7 mouse cellular contexts compared by ENCODE assay signal in genomic region chr8:83773452-83773846, GRCm38 (mm10). TPM values are rescaled to one million over a fixed set of nuclear protein-coding genes. Genes with fewer than 3 reads are reported as not detected.
A peak's percentile ranks its signal among the peaks of the same experiment; 100 is the strongest.
DNase-seq lines count a peak whose midpoint lies in the region; ATAC-seq and TF ChIP-seq lines count a peak whose summit lies in the region.

No protein-coding gene starts in this region.

- H3K9me3 ChIP-seq in E14TG2a.4 (ENCODE audit: low read length) = no peaks in the 10 kb centered on the region
- H3K9me3 ChIP-seq in hindbrain, embryonic 11.5 days (ENCODE audit: control insufficient read depth, low read length) = no peaks in the 10 kb centered on the region
- no peaks in the 10 kb centered on the region for H3K9me3 ChIP-seq in lung, postnatal 0 days (ENCODE audit: low read length)

- DNase-seq in MEL-GATA-1-ER (ENCODE audit: extremely low read depth, low read depth) = peak; percentile 57
- DNase-seq in hindbrain, embryonic 11.5 days (ENCODE audit: low spot score) = no peak
- peak; percentile 50 for DNase-seq in lung, postnatal 0 days (ENCODE audit: low spot score)
- no peak for DNase-seq in testis, postnatal 14 days (ENCODE audit: low spot score)
- DNase-seq in testis, postnatal 10 days (ENCODE audit: low spot score) = no peak
- no peak for DNase-seq in cerebellum, adult 18-20 months

- TF ChIP-seq CTCF in E14TG2a.4 (conservative IDR thresholded peaks at IDR 0.05; ENCODE audit: low read length) = no peak
- no peak for TF ChIP-seq CTCF in lung, postnatal 0 days (IDR thresholded peaks at IDR 0.05)

- H3K4me3 ChIP-seq in E14TG2a.4 (replicated peaks; ENCODE audit: low read length) = peak overlapping the region; percentile 76
- no peak overlapping the region for H3K4me3 ChIP-seq in hindbrain, embryonic 11.5 days (ENCODE audit: low read depth, low read length)
- no peak overlapping the region for H3K4me3 ChIP-seq in lung, postnatal 0 days (ENCODE audit: low read depth, low read length)

- ATAC-seq in hindbrain, embryonic 11.5 days (ENCODE audit: low FRiP score) = no peak
- no peak for ATAC-seq in lung, postnatal 0 days

- 49% methylated on average over 6 of the region's 6 CpGs for WGBS in hindbrain, embryonic 11.5 days
- WGBS in lung, postnatal 0 days = 27% methylated on average over 6 of the region's 6 CpGs

- TF ChIP-seq EP300 in lung, postnatal 0 days (IDR thresholded peaks at IDR 0.05) = peak; percentile 79; the same call in 1 of the 2 replicates

- no peak overlapping the region for H3K9ac ChIP-seq in hindbrain, embryonic 11.5 days (ENCODE audit: low read depth, low read length)
- H3K9ac ChIP-seq in lung, postnatal 0 days (replicated peaks; ENCODE audit: low read depth) = no peak overlapping the region

- peaks cover 78% of the 10 kb centered on the region for H3K4me1 ChIP-seq in E14TG2a.4 (replicated peaks; ENCODE audit: low read depth, low read length)
- H3K4me1 ChIP-seq in hindbrain, embryonic 11.5 days (replicated peaks; ENCODE audit: control insufficient read depth, insufficient read depth, low read length) = no peaks in the 10 kb centered on the region
- peaks cover 9% of the 10 kb centered on the region; the same call in 1 of the 2 replicates for H3K4me1 ChIP-seq in lung, postnatal 0 days (ENCODE audit: insufficient read depth, low read depth, low read length)

- no peaks in the 10 kb centered on the region for H3K36me3 ChIP-seq in E14TG2a.4 (ENCODE audit: insufficient read depth, low read length)
- no peaks in the 10 kb centered on the region for H3K36me3 ChIP-seq in hindbrain, embryonic 11.5 days (ENCODE audit: control insufficient read depth, insufficient read depth, low read length)
- H3K36me3 ChIP-seq in lung, postnatal 0 days (ENCODE audit: insufficient read depth, low read length) = no peaks in the 10 kb centered on the region

- H3K27ac ChIP-seq in hindbrain, embryonic 11.5 days (ENCODE audit: low read depth, low read length) = no peak overlapping the region
- peak overlapping the region; percentile 39; the same call in 1 of the 2 replicates for H3K27ac ChIP-seq in lung, postnatal 0 days (ENCODE audit: low read length)

- H3K4me2 ChIP-seq in hindbrain, embryonic 11.5 days (replicated peaks; ENCODE audit: low read depth, low read length) = peak overlapping the region; percentile 50
- H3K4me2 ChIP-seq in lung, postnatal 0 days (replicated peaks; ENCODE audit: low read depth, low read length) = peak overlapping the region; percentile 58

- H3K27me3 ChIP-seq in E14TG2a.4 (ENCODE audit: insufficient read depth, low read length) = peaks cover 3% of the 10 kb centered on the region; the same call in 1 of the 2 replicates
- H3K27me3 ChIP-seq in hindbrain, embryonic 11.5 days (ENCODE audit: control insufficient read depth, insufficient read depth, low read length) = no peaks in the 10 kb centered on the region; the same call in 1 of the 2 replicates
- no peaks in the 10 kb centered on the region for H3K27me3 ChIP-seq in lung, postnatal 0 days (replicated peaks; ENCODE audit: insufficient read depth, low read length)

RNA-seq across cellular contexts. Expression of gene Adgre5, which starts 32.3 kb away (rescaled TPM):
- 13.0 and 13.8 TPM in 2 replicates for polyA plus RNA-seq in hindbrain, embryonic 11.5 days (2014; fragmentation: Nextera tagmentation; extraction: Ambion mirVana)
- polyA plus RNA-seq in lung, postnatal 0 days (2015; fragmentation: Nextera tagmentation; extraction: Ambion mirVana) = 145 and 146 TPM in 2 replicates

RNA-seq across cellular contexts. Expression of gene Ddx39, which starts 58.5 kb away (rescaled TPM):
- polyA plus RNA-seq in hindbrain, embryonic 11.5 days (2014; fragmentation: Nextera tagmentation; extraction: Ambion mirVana) = 187 and 205 TPM in 2 replicates
- 51.0 and 53.9 TPM in 2 replicates for polyA plus RNA-seq in lung, postnatal 0 days (2015; fragmentation: Nextera tagmentation; extraction: Ambion mirVana)

Comparison
In these comparisons a context has a peak if more than half of its experiments do, and no peak if none do; other contexts are left out.
1. DNase-seq: peak in MEL-GATA-1-ER (single experiment) and lung, postnatal 0 days (single experiment); none in hindbrain, embryonic 11.5 days (single experiment), testis, postnatal 14 days (single experiment), testis, postnatal 10 days (single experiment) and cerebellum, adult 18-20 months (0 of 2).